Mouse (Mus musculus): Measurements from ENCODE around the gene Gm266. TPM values are rescaled to one million over a fixed set of nuclear protein-coding genes. Genes with fewer than 3 reads are reported as not detected.

Gene Gm266
- polyA plus RNA-seq, 1 experiment from 2014 or later, result 1.9 TPM

DNA sequence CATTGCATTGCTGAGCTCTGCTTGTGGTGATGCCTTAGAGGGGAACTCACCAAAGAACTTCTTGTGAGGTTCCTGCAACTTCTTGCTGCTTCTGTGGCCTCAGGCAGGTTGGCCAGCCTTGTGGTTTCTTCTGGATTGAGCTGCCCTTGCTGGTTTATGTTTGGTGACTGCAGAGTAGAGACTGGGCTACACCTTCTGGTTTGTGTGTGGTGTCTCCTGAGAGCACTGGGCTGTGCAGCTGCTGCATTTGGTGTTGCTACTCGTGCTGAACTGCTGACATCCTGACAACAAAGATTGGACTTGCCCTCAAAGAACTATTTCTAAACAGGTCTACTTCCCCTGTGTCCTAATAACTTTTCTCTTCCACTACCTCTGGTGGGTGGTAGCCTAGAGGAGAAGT is 38.8 kb upstream of the Gm266 start:
- H3K4me1 ChIP-seq (ENCODE audit: insufficient read depth, low read depth, low read length), result no peaks in the 10 kb centered on the region
- ATAC-seq (no peak), DNase-seq (ENCODE audit: low spot score) (no peak)
- H3K9ac ChIP-seq (replicated peaks; ENCODE audit: low read depth), result no peak overlapping the region
- H3K27ac ChIP-seq (ENCODE audit: low read length), result no peak overlapping the region
- H3K36me3 ChIP-seq (ENCODE audit: insufficient read depth, low read length), result no peaks in the 10 kb centered on the region
- TF ChIP-seq CTCF (IDR thresholded peaks at IDR 0.05), result no peak
- no peak for TF ChIP-seq EP300 (IDR thresholded peaks at IDR 0.05)
- no peak overlapping the region for H3K4me2 ChIP-seq (replicated peaks; ENCODE audit: low read depth, low read length)
- 67% methylated on average over 1 of the region's 1 CpGs for WGBS
- no peaks in the 10 kb centered on the region for H3K27me3 ChIP-seq (replicated peaks; ENCODE audit: insufficient read depth, low read length)
- H3K9me3 ChIP-seq (ENCODE audit: low read length), result no peaks in the 10 kb centered on the region
- no peak overlapping the region for H3K4me3 ChIP-seq (ENCODE audit: low read depth, low read length)

GRCm38 (mm10) chr12:111520994-111521393 is 35.4 kb upstream of the Gm266 start:
- DNase-seq (ENCODE audit: low spot score) (no peak), ATAC-seq (no peak)
- H3K4me1 ChIP-seq (ENCODE audit: insufficient read depth, low read depth, low read length), result no peaks in the 10 kb centered on the region
- no peaks in the 10 kb centered on the region for H3K36me3 ChIP-seq (ENCODE audit: insufficient read depth, low read length)
- no peak overlapping the region for H3K27ac ChIP-seq (ENCODE audit: low read length)
- 73% methylated on average over 2 of the region's 2 CpGs for WGBS
- H3K9me3 ChIP-seq (ENCODE audit: low read length), result no peaks in the 10 kb centered on the region
- no peak overlapping the region for H3K4me2 ChIP-seq (replicated peaks; ENCODE audit: low read depth, low read length)
- H3K27me3 ChIP-seq (replicated peaks; ENCODE audit: insufficient read depth, low read length), result no peaks in the 10 kb centered on the region
- no peak overlapping the region for H3K9ac ChIP-seq (replicated peaks; ENCODE audit: low read depth)
- H3K4me3 ChIP-seq (ENCODE audit: low read depth, low read length), result no peak overlapping the region
- TF ChIP-seq CTCF (IDR thresholded peaks at IDR 0.05) (no peak), EP300 (IDR thresholded peaks at IDR 0.05) (no peak)

DNA sequence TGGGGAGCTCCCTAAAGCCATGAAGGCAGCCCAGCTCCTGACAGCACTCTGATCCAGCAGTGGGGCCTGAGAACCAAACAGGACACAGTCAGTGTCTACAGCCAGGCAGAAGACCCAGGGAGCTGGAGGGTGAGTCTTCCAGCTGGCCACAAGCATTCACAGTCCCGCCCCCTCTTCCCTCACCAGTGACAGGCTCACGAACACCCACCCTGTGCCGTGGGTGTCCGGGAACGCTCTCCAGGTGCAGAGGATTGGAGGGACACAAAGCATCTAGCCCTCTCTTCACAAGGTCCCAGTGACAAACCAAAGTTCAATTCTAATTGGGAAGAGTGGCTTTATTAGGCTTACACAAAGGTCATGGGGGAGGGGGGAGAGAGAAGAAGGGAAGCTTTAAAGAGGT is 34.2 kb upstream of the Gm266 start:
- no peaks in the 10 kb centered on the region for H3K9me3 ChIP-seq (ENCODE audit: low read length)
- no peak for ATAC-seq
- H3K9ac ChIP-seq (replicated peaks; ENCODE audit: low read depth), result no peak overlapping the region
- WGBS, result 61% methylated on average over 5 of the region's 5 CpGs
- no peak for TF ChIP-seq EP300 (IDR thresholded peaks at IDR 0.05)
- TF ChIP-seq CTCF (IDR thresholded peaks at IDR 0.05), result no peak
- no peak overlapping the region for H3K27ac ChIP-seq (ENCODE audit: low read length)
- no peaks in the 10 kb centered on the region for H3K27me3 ChIP-seq (replicated peaks; ENCODE audit: insufficient read depth, low read length)
- no peak for DNase-seq (ENCODE audit: low spot score)
- H3K36me3 ChIP-seq (ENCODE audit: insufficient read depth, low read length), result no peaks in the 10 kb centered on the region
- no peak overlapping the region for H3K4me3 ChIP-seq (ENCODE audit: low read depth, low read length)
- no peaks in the 10 kb centered on the region for H3K4me1 ChIP-seq (ENCODE audit: insufficient read depth, low read depth, low read length)
- H3K4me2 ChIP-seq (replicated peaks; ENCODE audit: low read depth, low read length), result no peak overlapping the region

GRCm38 (mm10) chr12:111518391-111518790 is 32.8 kb upstream of the Gm266 start:
- Histone ChIP-seq H3K9ac (replicated peaks; ENCODE audit: low read depth) (no peak overlapping the region), H3K27ac (ENCODE audit: low read length) (no peak overlapping the region), H3K9me3 (ENCODE audit: low read length) (no peaks in the 10 kb centered on the region), H3K4me1 (ENCODE audit: insufficient read depth, low read depth, low read length) (no peaks in the 10 kb centered on the region), H3K4me2 (replicated peaks; ENCODE audit: low read depth, low read length) (no peak overlapping the region), H3K27me3 (replicated peaks; ENCODE audit: insufficient read depth, low read length) (no peaks in the 10 kb centered on the region), H3K4me3 (ENCODE audit: low read depth, low read length) (no peak overlapping the region), H3K36me3 (ENCODE audit: insufficient read depth, low read length) (no peaks in the 10 kb centered on the region)
- no peak for ATAC-seq
- DNase-seq (ENCODE audit: low spot score), result no peak
- TF ChIP-seq EP300 (IDR thresholded peaks at IDR 0.05) (no peak), CTCF (IDR thresholded peaks at IDR 0.05) (no peak)
- WGBS, result 74% methylated on average over 9 of the region's 9 CpGs

GRCm38 (mm10) chr12:111517901-111518300 is 32.3 kb upstream of the Gm266 start:
- no peaks in the 10 kb centered on the region for H3K9me3 ChIP-seq (ENCODE audit: low read length)
- H3K9ac ChIP-seq (replicated peaks; ENCODE audit: low read depth), result no peak overlapping the region
- no peaks in the 10 kb centered on the region for H3K36me3 ChIP-seq (ENCODE audit: insufficient read depth, low read length)
- TF ChIP-seq EP300 (IDR thresholded peaks at IDR 0.05), result no peak
- TF ChIP-seq CTCF (IDR thresholded peaks at IDR 0.05), result no peak
- WGBS, result 35% methylated on average over 4 of the region's 4 CpGs
- H3K27ac ChIP-seq (ENCODE audit: low read length), result no peak overlapping the region
- no peak overlapping the region for H3K4me3 ChIP-seq (ENCODE audit: low read depth, low read length)
- ATAC-seq (no peak), DNase-seq (ENCODE audit: low spot score) (no peak)
- no peak overlapping the region for H3K4me2 ChIP-seq (replicated peaks; ENCODE audit: low read depth, low read length)
- H3K4me1 ChIP-seq (ENCODE audit: insufficient read depth, low read depth, low read length), result no peaks in the 10 kb centered on the region
- no peaks in the 10 kb centered on the region for H3K27me3 ChIP-seq (replicated peaks; ENCODE audit: insufficient read depth, low read length)

- H3K4me1 ChIP-seq (ENCODE audit: insufficient read depth, low read depth, low read length), result no peaks in the 10 kb centered on the region
- no peaks in the 10 kb centered on the region for H3K9me3 ChIP-seq (ENCODE audit: low read length)
- H3K4me2 ChIP-seq (replicated peaks; ENCODE audit: low read depth, low read length), result no peak overlapping the region
- H3K9ac ChIP-seq (replicated peaks; ENCODE audit: low read depth), result no peak overlapping the region
- no peaks in the 10 kb centered on the region for H3K36me3 ChIP-seq (ENCODE audit: insufficient read depth, low read length)
- TF ChIP-seq EP300 (IDR thresholded peaks at IDR 0.05), result no peak
- TF ChIP-seq CTCF (IDR thresholded peaks at IDR 0.05), result no peak
- DNase-seq (ENCODE audit: low spot score) (peak; percentile 18), ATAC-seq (no peak)
- no peak overlapping the region for H3K27ac ChIP-seq (ENCODE audit: low read length)
- WGBS, result 81% methylated on average over 6 of the region's 6 CpGs
- H3K4me3 ChIP-seq (ENCODE audit: low read depth, low read length), result no peak overlapping the region
- H3K27me3 ChIP-seq (replicated peaks; ENCODE audit: insufficient read depth, low read length), result no peaks in the 10 kb centered on the region
These were observed 31.2 kb upstream of the Gm266 start for GRCm38 (mm10) chr12:111516826-111517225.

- ATAC-seq (no peak), DNase-seq (ENCODE audit: low spot score) (no peak)
- no peak overlapping the region for H3K4me3 ChIP-seq (ENCODE audit: low read depth, low read length)
- TF ChIP-seq EP300 (IDR thresholded peaks at IDR 0.05), result no peak
- no peak for TF ChIP-seq CTCF (IDR thresholded peaks at IDR 0.05)
- no peaks in the 10 kb centered on the region for H3K9me3 ChIP-seq (ENCODE audit: low read length)
- H3K27ac ChIP-seq (ENCODE audit: low read length), result no peak overlapping the region
- H3K9ac ChIP-seq (replicated peaks; ENCODE audit: low read depth), result no peak overlapping the region
- no peaks in the 10 kb centered on the region for H3K36me3 ChIP-seq (ENCODE audit: insufficient read depth, low read length)
- H3K4me2 ChIP-seq (replicated peaks; ENCODE audit: low read depth, low read length), result no peak overlapping the region
- H3K27me3 ChIP-seq (replicated peaks; ENCODE audit: insufficient read depth, low read length), result no peaks in the 10 kb centered on the region
- 86% methylated on average over 5 of the region's 5 CpGs for WGBS
- no peaks in the 10 kb centered on the region for H3K4me1 ChIP-seq (ENCODE audit: insufficient read depth, low read depth, low read length)
These were observed 30.3 kb upstream of the Gm266 start for GRCm38 (mm10) chr12:111515920-111516319.
